Mouse (Mus musculus) left cerebral cortex, postnatal 10 days (tissue): ENCODE measurements around the gene Arv1. TPM values are rescaled to one million over a fixed set of nuclear protein-coding genes. Genes with fewer than 3 reads are reported as not detected.

Source experiments
- DNase-seq, 2 experiments: peaks; one replicate each; pipeline ENCODE4 v3.0.0; 2021 to 2022; ENCODE audit warnings: low spot score in 2 of 2, mixed read lengths in 1 of 2; ENCODE audit errors: extremely low spot score in 1 of 2
- intact Hi-C: fragments of 180-260 bp; cut with DNase I; formaldehyde crosslinking; loops from one replicate; pipeline ENCODE4 v1.15.1; 2025
- total RNA-seq, 2 experiments: library from RNA; stranded (reverse); gene quantifications; 2 replicates each; pipeline ENCODE4 v1.2.3; 2021

Arv1 gene
- total RNA-seq = 10 to 100 TPM; 14.7 to 18.8 TPM

- intact Hi-C loops = no loop called here
- DNase-seq = peak; percentile 95 to 97
Observed at GRCm38 (mm10) chr8:124721862-124722515, at the start of gene Arv1, which contains the start of gene Ttc13. TSS of gene Arv1 (plus strand) at chr8:124722139. TSS of gene Ttc13 (minus strand) at chr8:124721983.

- intact Hi-C loops = loop anchor here (10.0 kb wide), 1 partner anchor 128 kb away; no protein-coding TSS in a partner anchor
- DNase-seq = no peak
Observed at GRCm38 (mm10) chr8:124672345-124672744, 49.6 kb upstream of the Arv1 start.

GRCm38 (mm10) chr8:124676661-124677060 lies 45.3 kb upstream of the Arv1 start:
- intact Hi-C loops = loop anchor here (1.0 to 10.0 kb wide), 2 partner anchors 59 to 132 kb away; no protein-coding TSS in a partner anchor
- no peak for DNase-seq

- intact Hi-C loops = loop anchor here (1.0 to 10.0 kb wide), 2 partner anchors 60 to 132 kb away; no protein-coding TSS in a partner anchor
- no peak for DNase-seq
Observed at GRCm38 (mm10) chr8:124677078-124677477, 44.9 kb upstream of the Arv1 start.

- intact Hi-C loops = loop anchor here (1.0 to 10.0 kb wide), 2 partner anchors 60 to 133 kb away; no protein-coding TSS in a partner anchor
- peak; percentile 91 to 93 for DNase-seq
Observed at GRCm38 (mm10) chr8:124677486-124677885, 44.5 kb upstream of the Arv1 start.

GRCm38 (mm10) chr8:124678246-124678645 lies 43.7 kb upstream of the Arv1 start:
- DNase-seq = no peak
- intact Hi-C loops = loop anchor here (10.0 kb wide), 1 partner anchor 133 kb away; no protein-coding TSS in a partner anchor

GRCm38 (mm10) chr8:124681077-124681791 lies 40.7 kb upstream of the Arv1 start:
- DNase-seq = no peak
- intact Hi-C loops = no loop called here

GRCm38 (mm10) chr8:124681792-124682157 lies 40.2 kb upstream of the Arv1 start:
- no peak for DNase-seq
- intact Hi-C loops = no loop called here

GRCm38 (mm10) chr8:124682218-124682617 lies 39.7 kb upstream of the Arv1 start:
- intact Hi-C loops = no loop called here
- no peak for DNase-seq

GRCm38 (mm10) chr8:124688899-124689298 lies 33.0 kb upstream of the Arv1 start:
- no peak for DNase-seq
- intact Hi-C loops = no loop called here

- no peak for DNase-seq
- intact Hi-C loops = no loop called here
Observed at GRCm38 (mm10) chr8:124691706-124692105, 30.2 kb upstream of the Arv1 start.

GRCm38 (mm10) chr8:124695424-124696100 lies 26.4 kb upstream of the Arv1 start:
- intact Hi-C loops = no loop called here

GRCm38 (mm10) chr8:124700271-124700670 lies 21.7 kb upstream of the Arv1 start:
- DNase-seq = no peak
- intact Hi-C loops = no loop called here

More at GRCm38 (mm10) chr8:124695424-124696100, 26.4 kb upstream of the Arv1 start:
- DNase-seq = no peak

- intact Hi-C loops = no loop called here
- no peak for DNase-seq
Observed at GRCm38 (mm10) chr8:124701023-124701422, 20.9 kb upstream of the Arv1 start.

GRCm38 (mm10) chr8:124702183-124702582 lies 19.8 kb upstream of the Arv1 start:
- DNase-seq = no peak
- intact Hi-C loops = no loop called here

GRCm38 (mm10) chr8:124703526-124703925 lies 18.4 kb upstream of the Arv1 start:
- DNase-seq = no peak
- intact Hi-C loops = no loop called here

- intact Hi-C loops = no loop called here
- peak in 1 of 2 experiments; percentile 62 for DNase-seq
Observed at GRCm38 (mm10) chr8:124704376-124704775, 17.6 kb upstream of the Arv1 start.

GRCm38 (mm10) chr8:124705823-124706222 lies 16.1 kb upstream of the Arv1 start:
- DNase-seq = no peak
- intact Hi-C loops = no loop called here

GRCm38 (mm10) chr8:124713207-124713606 lies 8.7 kb upstream of the Arv1 start:
- intact Hi-C loops = no loop called here

More at GRCm38 (mm10) chr8:124713207-124713606, 8.7 kb upstream of the Arv1 start:
- no peak for DNase-seq
